Mouse (Mus musculus): ENCODE measurements around the gene Fcho2.

Fcho2 gene

DNA sequence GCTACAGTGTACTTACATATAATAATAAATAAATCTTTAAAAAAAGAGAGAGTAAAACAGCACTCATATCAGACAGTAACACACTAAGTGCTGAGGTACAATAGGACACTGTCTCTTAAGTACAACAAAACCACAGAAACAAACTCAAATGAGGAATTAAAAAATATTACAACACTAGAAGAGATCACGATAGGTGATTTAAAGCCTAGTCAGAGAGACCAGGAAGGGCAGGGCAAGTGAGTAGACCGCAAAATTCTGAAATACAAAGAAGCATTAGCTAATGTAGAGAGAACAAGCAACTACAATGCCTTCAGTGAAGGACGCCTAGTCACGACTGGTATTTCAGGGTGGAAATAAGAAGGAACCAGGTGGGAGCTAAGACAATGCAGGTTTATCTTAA, 11.6 kb downstream of the Fcho2 start:
- no peak for DNase-seq

DNA sequence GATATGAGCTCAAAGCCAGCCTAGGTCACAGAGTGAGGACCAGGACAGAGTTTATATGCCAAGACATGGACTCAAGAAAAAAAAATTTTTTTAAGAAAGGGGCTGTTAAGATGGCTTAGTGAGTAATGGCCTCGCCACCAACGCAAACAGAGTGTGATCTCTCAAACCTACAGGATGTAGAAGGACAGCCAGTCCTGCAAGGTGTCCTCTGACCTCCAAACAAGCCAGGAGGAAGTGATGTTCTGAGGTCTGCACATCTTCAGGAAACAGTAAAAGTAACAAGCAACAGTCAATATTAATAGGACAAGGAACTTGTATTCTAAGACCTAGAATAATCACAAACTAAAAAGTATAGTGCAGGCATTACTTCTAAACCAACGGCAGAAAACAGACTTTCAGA, 12.3 kb downstream of the Fcho2 start:
- no peak for DNase-seq

DNA sequence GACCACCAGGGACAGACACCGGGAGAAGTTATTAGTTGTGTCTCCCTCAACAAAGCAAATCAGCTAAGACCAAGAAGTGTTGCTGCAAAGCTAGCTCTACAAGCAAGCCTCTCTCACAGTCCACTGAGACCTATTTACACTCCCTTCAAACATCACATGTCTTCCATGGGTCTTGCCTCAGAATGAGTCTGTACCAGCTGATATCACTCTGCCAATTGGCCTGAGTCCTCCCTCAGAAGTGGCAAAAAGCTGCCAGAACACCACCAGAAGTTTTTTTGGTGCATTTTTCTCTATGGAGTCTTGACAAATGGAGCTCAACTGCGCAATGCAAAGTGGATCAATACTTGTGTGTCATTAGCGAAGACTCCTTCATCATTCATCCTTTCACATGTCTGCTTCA, 19.7 kb downstream of the Fcho2 start:
- DNase-seq = no peak

DNA sequence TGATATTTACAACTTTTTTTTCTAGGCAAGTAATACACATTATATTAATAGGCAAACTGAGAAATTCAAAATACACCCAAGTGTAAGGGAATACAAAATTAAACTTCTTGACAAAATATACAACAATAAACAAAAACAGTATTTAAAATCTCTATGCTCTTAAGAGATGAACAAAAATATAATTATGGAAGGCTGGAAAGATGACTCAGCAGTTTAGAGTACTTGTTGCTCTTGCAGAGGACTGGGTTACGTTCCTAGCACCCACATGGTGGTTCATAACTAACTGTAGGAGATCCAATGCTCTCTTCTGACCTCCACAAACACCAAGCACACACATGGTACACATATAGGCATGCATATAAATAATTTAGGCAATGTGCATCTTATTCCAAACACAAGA, 22.4 kb downstream of the Fcho2 start:
- no peak for DNase-seq

DNA sequence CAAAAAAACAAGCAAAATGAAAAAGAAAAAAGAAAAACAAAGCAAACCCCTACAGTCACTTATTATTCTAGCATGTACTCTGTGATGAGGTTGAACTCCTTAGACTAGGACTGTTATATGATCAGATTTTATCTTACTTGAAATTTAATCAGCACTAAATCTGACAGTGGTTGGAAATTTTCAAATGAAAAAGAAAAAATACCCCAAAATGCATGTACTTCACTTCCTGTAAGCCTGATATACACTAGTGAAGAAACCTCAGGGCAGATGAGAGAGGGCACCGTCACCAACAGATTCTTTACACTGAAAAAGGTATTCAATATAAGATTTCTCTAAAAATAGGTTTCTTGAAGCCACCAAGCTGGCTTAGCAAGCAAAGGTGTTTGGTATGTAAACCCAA, 23.6 kb downstream of the Fcho2 start:
- DNase-seq = no peak

DNA sequence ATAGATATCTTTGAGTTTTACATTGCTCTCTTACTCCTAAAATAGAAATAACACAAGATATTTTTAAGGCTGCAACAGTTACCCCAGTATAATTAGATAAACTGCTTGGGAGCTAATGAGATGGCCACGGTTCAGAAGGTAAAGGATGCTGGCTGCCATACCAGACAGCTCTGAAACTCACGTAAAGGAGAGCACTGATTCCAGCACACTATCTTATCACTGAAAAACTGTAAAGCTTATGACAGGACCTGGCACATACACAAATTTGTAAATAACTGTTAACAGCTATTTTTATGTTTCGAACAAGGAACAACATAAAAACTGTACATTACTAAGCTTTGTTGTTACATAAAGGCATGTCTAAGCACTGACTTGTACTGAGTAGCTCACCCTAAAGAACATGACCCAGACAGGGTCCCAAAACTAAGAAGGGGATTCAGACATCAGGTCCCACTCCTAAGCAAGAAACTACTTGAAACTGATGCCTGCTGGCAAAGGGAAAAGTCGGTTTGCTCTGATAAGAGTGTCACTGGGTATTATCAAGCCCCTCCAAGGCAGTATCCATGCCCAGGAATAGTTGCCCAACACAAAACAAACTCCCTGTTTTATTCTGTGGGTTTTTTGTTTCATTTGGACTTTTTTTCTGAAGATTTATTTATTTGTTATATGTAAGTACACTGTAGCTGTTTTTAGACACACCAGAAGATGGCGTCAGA, 28.1 kb downstream of the Fcho2 start:
- DNase-seq = no peak

DNA sequence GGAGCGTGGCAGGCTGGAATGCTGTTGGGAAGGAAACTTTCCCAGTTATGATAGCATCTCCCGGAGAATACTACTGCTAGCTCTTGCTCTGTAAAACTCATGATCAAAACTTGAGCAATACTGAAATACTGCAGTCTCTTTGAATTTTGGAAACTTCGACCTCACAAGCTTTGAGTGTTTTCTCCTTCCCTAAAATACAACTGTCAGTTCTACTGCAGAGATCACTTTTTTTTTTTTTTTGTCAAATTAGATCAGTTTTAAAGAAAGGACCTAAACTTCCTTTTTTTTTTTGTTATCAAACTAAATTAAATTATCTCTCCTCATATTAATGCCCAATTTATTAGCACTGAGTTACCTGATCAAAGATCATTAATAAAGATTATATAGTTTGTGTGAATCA, 37.3 kb downstream of the Fcho2 start:
- DNase-seq = no peak

DNA sequence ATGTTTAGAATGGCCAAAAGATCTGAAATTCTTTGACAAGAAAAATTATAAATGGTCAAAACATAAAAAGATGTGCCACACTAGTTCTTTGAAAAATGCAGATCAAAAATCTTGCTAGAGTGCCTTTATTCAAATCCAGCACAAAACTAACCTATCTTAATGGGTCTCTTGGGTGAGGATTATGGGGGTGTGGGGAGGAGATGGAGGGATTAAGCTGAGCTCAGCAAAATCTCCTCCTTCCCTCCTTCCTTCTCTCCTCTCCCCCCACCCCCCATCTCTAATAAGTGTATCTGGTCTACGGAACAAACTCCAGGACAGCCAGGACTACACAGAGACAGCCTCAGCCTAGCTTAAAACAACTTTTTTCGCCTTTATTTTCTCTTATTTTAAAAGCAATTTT, 43.8 kb downstream of the Fcho2 start:
- DNase-seq = no peak

DNA sequence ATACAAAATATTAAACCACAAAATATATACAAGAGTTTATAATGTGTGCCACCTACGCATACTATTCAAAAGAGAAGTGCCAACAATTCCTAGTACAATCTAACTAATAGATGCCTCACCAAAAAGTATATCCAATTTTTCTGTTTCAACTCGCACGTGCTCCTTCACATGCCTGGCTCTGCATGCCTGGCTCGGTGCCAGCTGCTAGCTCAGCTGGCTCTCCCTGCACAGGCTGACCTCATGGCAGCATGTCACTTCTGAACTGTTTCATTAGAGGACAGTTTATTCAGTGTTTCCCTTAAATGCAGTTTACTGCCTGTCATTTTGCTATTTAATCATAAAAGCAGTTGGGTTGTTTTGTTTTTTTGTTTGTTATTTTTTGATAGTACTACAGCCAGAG, 46.9 kb downstream of the Fcho2 start:
- DNase-seq = peak; percentile 36

DNA sequence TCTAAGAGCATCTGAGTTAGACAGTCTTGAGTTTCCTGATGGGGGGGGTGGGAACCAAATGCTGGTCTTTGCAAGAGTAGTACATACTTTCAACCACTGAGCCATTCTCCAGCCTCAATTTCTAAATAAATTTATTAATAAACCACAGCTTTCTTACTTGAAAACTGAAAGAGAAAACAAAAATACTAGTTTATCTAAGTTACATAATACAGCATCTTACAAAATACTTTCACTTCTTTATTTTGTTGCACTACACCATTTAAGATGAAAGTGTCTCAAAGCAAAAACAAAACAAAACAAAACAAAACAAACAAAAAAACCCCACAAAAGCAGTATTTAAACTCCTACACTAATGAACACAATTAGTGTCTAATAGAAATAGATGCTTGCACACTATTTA, 53.5 kb downstream of the Fcho2 start:
- DNase-seq = no peak

DNA sequence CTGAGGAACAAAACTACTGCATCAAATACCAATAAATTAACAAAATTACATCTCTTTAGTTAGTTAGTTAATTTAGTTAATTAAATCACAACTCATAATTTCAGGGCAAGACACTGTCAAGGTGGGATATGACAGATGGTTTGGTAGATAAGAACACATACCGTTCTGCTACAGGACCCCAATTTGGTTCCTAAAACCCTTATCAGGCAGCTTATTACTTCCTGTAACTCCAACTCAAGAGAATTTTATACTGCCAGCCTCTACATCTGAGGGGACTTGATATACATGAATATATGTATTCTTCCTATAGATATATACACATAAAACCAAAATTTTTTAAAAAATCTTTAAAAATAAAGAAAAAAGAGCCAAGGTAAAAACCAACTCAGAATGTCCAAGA, 59.4 kb downstream of the Fcho2 start:
- DNase-seq = no peak

DNA sequence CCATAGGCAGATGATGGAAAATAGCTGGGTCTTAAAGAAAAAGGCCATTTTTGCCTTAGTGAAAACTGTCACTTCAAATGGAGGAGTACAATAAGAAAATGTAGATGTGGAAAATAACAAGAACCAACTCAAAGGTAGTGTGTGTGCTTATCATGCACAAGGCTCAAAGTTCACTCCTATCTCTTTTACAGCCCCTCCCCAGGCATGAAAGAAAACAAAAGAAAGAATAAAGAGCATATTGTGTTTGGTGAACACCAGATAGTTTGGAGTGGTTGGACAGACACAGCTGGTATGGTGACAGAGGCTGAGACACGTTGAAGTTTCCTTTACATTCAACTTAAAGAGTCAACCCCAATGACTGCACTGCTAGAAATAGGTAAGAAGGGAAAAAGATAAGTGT, 70.6 kb downstream of the Fcho2 start:
- no peak for DNase-seq

DNA sequence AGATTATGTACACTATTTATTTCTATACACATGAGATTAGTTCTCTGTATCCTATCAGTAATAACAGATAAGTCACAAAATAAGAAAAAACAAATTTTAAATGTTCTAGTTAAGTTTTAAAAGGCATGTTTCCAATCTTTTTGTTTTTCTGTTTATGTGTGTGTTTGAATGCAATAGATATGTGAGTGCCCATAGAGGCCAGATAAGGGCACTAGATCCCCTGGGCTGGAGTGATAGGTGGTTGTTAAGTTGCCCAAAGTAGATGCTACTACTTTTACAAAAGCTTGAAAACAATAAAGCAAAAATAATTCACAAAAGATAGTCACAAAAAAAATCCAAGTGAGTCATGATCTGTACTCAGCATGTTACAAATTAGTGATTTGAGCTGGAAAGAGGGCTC, 71.4 kb downstream of the Fcho2 start:
- no peak for DNase-seq

DNA sequence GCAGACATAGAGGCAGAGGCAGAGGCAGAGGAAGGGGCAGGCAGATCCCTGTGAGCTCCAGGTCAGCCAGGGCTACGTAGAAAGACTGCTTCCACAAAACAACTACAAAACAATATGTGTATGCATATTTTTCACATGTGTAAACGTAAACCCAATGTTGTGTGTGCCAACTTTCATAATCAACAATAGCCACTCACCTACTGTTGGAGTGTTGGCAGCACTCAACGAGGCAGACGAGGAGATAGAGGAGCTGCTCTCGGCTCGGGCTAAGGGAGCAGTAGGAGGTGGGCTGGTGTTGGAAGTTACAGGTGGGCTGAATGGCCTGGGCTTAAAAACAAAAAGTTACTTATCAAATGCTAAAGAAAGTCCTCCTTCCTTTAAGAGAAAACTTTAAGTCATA, 72.0 kb downstream of the Fcho2 start:
- DNase-seq = no peak

DNA sequence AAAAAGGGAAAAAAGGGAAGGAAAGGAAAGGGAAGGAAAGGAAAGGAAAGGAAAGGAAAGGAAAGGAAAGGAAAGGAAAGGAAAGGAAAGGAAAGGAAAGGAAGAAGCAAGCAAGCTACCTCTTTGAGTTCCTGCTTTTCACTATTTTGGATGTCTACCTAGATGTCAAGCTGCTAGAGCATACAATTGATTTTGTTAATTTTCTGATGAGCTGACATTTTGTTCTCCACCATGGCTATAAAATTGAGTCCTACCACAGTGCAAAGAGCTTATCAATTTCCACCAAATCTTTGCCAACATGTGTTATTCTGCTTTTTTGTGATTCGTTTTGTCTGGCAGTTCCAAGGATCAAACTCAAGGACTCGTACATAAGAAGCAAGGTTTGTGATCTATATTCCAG, 77.0 kb downstream of the Fcho2 start:
- DNase-seq = no peak

DNA sequence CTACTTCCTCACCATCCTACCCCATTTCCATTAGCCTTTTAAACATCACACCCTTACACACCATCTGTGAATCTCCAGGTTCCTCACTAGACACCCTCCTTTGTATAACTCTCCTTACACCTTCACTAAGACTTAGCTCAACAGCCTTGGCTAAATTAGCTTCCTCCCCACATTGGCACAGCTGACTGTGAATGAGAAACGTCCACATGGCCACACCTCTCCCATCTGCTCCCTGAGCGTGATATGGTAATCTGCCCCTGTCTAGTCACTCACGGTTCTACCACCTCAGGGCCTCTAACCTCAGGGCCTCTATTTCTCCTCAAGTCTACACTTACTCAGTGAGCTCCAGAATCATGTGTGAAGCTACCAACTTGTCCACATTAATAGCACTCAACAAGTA, 82.0 kb downstream of the Fcho2 start:
- DNase-seq = no peak

DNA sequence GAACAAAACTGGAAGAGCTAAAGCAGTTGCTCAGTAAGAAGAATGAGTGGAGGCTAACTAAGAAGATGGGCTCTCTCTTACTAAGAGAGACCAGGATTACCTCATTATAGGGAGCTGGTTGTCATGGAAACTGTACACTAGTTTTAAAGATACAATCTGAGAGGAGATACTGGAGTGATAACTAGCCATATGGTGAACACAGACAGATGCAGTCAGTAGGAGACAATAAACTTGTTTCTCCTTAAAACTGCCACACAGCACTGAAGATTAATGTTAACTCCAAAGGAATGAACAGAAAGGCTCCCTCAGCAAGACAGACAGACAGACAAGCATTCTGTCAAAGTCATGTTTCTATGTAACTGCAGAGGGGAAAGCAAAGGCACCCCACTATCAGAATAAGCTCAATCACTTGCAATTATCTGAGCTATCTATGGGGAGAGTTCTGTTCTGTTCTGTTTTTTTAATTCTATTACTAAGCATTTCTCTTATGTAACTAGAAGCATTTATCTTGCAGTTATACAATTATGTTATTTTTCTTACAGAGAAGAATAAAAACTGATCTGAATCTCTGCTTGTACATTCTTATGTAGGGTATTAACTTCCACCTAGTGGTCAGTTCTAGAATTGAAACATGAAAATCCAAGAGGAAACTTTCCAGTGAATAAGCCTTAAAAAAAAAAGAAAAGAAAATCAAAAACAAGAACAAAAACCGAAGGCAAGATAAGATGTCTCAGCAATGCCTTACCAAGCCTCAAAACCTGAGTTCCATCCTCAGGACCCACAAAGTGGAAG, 85.8 kb downstream of the Fcho2 start:
- no peak for DNase-seq

DNA sequence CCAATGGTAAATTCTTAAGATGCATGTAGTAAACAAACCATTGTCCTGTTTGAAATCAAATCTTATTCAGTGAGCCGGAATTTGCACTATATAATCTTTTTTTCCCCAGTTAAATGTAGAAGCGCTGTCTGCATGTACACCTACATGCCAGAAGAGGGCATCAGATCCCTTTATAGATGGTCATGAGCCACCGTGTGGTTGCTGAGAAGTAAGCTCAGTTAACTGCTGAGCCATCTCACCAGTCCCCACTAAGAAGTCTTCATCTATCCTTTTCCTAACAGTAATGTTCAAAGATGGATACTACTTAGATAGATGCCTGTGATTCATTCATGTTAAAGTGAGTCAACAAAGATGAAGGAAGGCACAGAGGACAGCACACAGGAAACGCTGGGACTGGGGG, 88.8 kb downstream of the Fcho2 start:
- DNase-seq = no peak

DNA sequence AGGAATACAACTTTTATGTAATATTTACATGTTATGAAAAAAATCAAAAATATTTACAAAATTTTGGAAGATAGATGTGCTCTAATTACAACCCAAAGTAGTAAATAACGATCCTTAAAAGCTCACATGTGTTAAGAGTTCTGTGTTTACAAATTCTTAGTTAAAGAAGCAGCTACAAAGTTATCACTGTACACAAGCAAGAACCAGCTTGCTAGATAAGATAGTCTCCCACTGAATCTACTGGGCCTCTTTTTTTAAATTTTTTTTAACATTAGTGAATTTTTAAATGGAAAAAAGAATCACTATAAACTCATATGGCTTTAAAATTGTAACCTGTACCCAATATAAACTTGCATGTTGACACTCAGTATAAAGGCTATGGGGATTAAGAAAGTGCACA, 91.8 kb downstream of the Fcho2 start:
- DNase-seq = no peak

DNA sequence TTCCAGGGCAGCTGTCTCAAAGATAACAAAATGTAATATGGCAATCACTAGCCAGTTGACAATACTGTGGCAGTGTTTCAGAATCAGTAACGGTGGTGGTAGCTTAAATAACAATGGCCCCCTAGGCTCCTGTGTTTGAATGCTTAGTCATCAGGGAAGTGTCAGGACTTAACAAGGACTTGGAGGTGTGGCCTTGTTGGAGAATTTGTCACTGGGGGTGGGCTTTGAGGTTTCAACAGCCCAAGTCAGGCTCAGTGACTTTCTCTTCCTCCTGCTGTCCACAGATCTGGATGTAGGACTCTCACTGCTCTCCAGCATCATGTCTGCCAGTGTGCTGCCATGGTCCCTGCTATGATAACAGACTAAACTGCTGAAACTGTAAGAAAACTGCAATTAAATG, 93.0 kb downstream of the Fcho2 start:
- DNase-seq = no peak

DNA sequence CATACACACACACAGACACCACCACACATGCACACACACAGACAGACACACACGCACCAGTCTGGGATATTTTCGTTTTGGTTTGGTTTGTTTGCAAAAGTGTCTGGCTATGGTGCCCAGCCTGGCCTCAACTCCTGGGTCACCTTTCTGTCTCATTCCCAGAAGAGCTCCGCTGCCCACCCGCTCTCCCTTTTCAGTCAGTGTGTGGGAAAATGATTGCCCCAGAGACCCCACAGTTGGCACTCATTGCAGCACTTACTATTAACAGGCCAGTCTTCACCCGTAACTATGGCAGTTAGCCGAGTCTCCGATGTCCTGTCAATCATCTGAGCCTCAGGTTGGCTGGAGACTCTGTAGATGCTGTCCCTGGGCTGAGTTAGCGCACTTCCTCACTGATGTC, 99.1 kb downstream of the Fcho2 start:
- no peak for DNase-seq

DNA sequence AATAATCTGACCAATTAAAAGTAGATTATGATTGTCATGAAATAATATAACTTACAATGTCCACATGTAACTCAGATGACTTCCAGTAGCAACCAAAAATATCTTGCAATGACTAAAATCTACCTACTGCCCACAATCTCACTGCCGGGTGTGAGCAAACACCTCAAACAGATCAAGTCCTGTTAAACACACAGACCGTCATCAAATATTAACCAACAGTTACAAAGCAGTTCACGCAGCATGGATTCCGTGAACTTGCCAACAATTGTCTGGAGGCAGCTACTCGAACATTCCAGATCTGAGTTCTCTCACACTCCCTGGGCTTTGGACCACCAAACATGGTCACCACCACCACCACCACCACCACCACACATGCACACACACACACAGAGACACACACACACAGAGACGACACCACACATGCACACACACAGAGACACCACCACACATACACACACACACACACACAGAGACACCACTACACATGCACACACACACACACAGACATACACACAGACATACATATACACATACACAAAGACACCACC, 99.7 kb downstream of the Fcho2 start:
- no peak for DNase-seq

DNA sequence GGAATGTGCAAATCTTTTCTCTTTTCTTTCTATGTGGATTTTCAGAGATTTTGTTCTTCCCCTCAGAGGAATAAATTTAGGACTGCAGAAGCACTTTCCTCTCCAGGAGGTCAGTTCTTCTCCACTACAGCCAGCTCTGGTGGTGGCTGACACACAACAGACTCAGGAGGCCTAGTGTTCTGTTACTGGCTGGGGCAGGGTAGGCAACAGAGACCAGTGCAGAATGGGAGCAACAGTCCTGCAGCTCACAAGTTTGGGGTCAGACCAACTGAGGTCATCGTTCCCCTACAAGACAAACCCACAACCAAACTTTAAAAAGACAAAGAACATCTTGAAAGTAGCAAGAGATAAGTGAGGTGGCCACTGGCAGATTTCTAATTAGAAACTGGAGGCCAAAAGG, 104.6 kb downstream of the Fcho2 start:
- no peak for DNase-seq

DNA sequence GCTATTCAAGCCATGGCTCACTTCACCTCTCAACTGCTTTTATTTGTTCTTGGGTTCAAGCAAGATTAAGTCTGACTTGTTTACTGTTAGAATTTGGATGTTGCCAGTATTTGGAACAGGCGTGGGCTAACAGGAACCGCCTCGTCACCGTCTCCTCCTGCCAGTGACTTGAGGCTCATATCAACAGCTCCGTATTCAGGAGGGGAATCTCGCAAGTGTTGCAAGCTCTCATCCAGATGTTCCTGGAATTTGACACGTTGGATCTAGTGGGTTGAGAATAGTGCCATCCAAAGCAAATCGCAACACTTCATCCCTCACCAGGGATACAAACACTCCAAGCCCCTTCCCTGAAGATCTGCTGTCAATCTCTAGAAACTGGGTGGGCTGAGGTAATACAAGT, 105.0 kb downstream of the Fcho2 start:
- no peak for DNase-seq

DNA sequence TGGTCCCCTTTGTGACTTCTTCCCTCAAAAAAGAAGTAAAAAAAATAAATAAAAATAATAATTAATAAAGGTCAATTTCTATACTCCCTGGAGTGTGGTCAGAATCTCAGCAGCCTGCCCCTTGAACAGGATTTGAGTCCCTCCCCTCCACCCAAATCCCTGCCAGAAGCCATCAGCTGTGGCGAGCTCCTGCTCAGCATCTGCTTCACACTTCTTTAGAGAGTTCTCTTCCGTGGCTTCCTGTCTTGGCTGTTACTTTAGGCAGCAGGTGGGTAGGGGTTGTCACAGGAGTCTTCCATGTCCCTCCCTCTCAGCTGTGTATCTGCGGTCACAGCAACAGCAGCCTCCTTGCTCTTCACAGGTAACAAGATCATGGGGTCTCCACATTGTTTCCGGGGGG, 109.7 kb downstream of the Fcho2 start:
- no peak for DNase-seq
